Mouse (Mus musculus): ENCODE data around the gene Gpr1. TPM values are rescaled to one million over a fixed set of nuclear protein-coding genes. Genes with fewer than 3 reads are reported as not detected.

The Gpr1 gene
- polyA plus RNA-seq, 1 experiment from 2014 or later, result 0.11 TPM

GRCm38 (mm10) chr1:63249261-63249660, 34.9 kb upstream of the Gpr1 start:
- 45% methylated on average over 4 of the region's 4 CpGs for WGBS
- no peaks in the 10 kb centered on the region for H3K36me3 ChIP-seq
- ATAC-seq (ENCODE audit: insufficient number of reproducible peaks, low FRiP score), result no peak
- no peak overlapping the region for H3K27ac ChIP-seq (ENCODE audit: poor library complexity, severe bottlenecking)
- no peak overlapping the region for H3K4me3 ChIP-seq
- H3K4me2 ChIP-seq, result no peak overlapping the region
- H3K9ac ChIP-seq, result no peak overlapping the region
- peaks cover 58% of the 10 kb centered on the region for H3K27me3 ChIP-seq (replicated peaks)
- no peaks in the 10 kb centered on the region for H3K9me3 ChIP-seq (replicated peaks)
- H3K4me1 ChIP-seq (replicated peaks), result 0 out of 2 replicates have a peak, but pooled peaks cover 6% of the 10 kb centered on the region

GRCm38 (mm10) chr1:63248360-63248851, 34.1 kb upstream of the Gpr1 start:
- 3% methylated on average over 44 of the region's 44 CpGs for WGBS

GRCm38 (mm10) chr1:63247831-63248359, 33.6 kb upstream of the Gpr1 start:
- ATAC-seq (ENCODE audit: insufficient number of reproducible peaks, low FRiP score), result no peak
- H3K9ac ChIP-seq, result peak overlapping the region; percentile 39; the same call in 1 of the 2 replicates
- 1% methylated on average over 18 of the region's 18 CpGs for WGBS

More at GRCm38 (mm10) chr1:63248360-63248851, 34.1 kb upstream of the Gpr1 start:
- H3K27me3 ChIP-seq (replicated peaks), result peaks cover 53% of the 10 kb centered on the region
- no peaks in the 10 kb centered on the region for H3K36me3 ChIP-seq
- peak overlapping the region; percentile 39; the same call in 1 of the 2 replicates for H3K9ac ChIP-seq
- no peak overlapping the region for H3K27ac ChIP-seq (ENCODE audit: poor library complexity, severe bottlenecking)
- H3K9me3 ChIP-seq (replicated peaks), result no peaks in the 10 kb centered on the region
- peak overlapping the region; percentile 39 for H3K4me3 ChIP-seq
- 0 out of 2 replicates have a peak, but pooled peaks cover 6% of the 10 kb centered on the region for H3K4me1 ChIP-seq (replicated peaks)
- peak overlapping the region; percentile 71 for H3K4me2 ChIP-seq
- no peak for ATAC-seq (ENCODE audit: insufficient number of reproducible peaks, low FRiP score)

GRCm38 (mm10) chr1:63246862-63247521, 32.6 kb upstream of the Gpr1 start:
- peaks cover 39% of the 10 kb centered on the region for H3K27me3 ChIP-seq (replicated peaks)
- H3K4me3 ChIP-seq, result peak overlapping the region; percentile 36
- WGBS, result 5% methylated on average over 16 of the region's 16 CpGs
- H3K9me3 ChIP-seq (replicated peaks), result no peaks in the 10 kb centered on the region
- H3K4me2 ChIP-seq, result peak overlapping the region; percentile 62
- ATAC-seq (ENCODE audit: insufficient number of reproducible peaks, low FRiP score), result no peak
- peak overlapping the region; percentile 56 for H3K9ac ChIP-seq
- 0 out of 2 replicates have a peak, but pooled peaks cover 6% of the 10 kb centered on the region for H3K4me1 ChIP-seq (replicated peaks)
- no peaks in the 10 kb centered on the region for H3K36me3 ChIP-seq
- H3K27ac ChIP-seq (ENCODE audit: poor library complexity, severe bottlenecking), result no peak overlapping the region

More at GRCm38 (mm10) chr1:63247831-63248359, 33.6 kb upstream of the Gpr1 start:
- Histone ChIP-seq H3K27me3 (replicated peaks) (peaks cover 48% of the 10 kb centered on the region), H3K36me3 (no peaks in the 10 kb centered on the region), H3K4me3 (peak overlapping the region; percentile 39), H3K4me2 (peak overlapping the region; percentile 71), H3K4me1 (replicated peaks) (0 out of 2 replicates have a peak, but pooled peaks cover 6% of the 10 kb centered on the region), H3K9me3 (replicated peaks) (no peaks in the 10 kb centered on the region), H3K27ac (ENCODE audit: poor library complexity, severe bottlenecking) (no peak overlapping the region)

- Histone ChIP-seq H3K4me1 (replicated peaks) (0 out of 2 replicates have a peak, but pooled peaks cover 6% of the 10 kb centered on the region), H3K27me3 (replicated peaks) (peaks cover 14% of the 10 kb centered on the region), H3K27ac (ENCODE audit: poor library complexity, severe bottlenecking) (no peak overlapping the region), H3K4me2 (no peak overlapping the region), H3K9ac (no peak overlapping the region), H3K36me3 (no peaks in the 10 kb centered on the region), H3K9me3 (replicated peaks) (no peaks in the 10 kb centered on the region), H3K4me3 (no peak overlapping the region)
- no peak for ATAC-seq (ENCODE audit: insufficient number of reproducible peaks, low FRiP score)
- 48% methylated on average over 4 of the region's 4 CpGs for WGBS
Measured at GRCm38 (mm10) chr1:63243854-63244253, 29.5 kb upstream of the Gpr1 start.

- no peaks in the 10 kb centered on the region for H3K36me3 ChIP-seq
- no peak overlapping the region for H3K4me2 ChIP-seq
- no peaks in the 10 kb centered on the region for H3K9me3 ChIP-seq (replicated peaks)
- WGBS, result 66% methylated on average over 8 of the region's 8 CpGs
- H3K9ac ChIP-seq, result no peak overlapping the region
- H3K4me3 ChIP-seq, result no peak overlapping the region
- no peak overlapping the region for H3K27ac ChIP-seq (ENCODE audit: poor library complexity, severe bottlenecking)
- ATAC-seq (ENCODE audit: insufficient number of reproducible peaks, low FRiP score), result no peak
- H3K27me3 ChIP-seq (replicated peaks), result peaks cover 4% of the 10 kb centered on the region; the same call in 1 of the 2 replicates
- 0 out of 2 replicates have a peak, but pooled peaks cover 4% of the 10 kb centered on the region for H3K4me1 ChIP-seq (replicated peaks)
Measured at GRCm38 (mm10) chr1:63239751-63240150, 25.4 kb upstream of the Gpr1 start.

GRCm38 (mm10) chr1:63239305-63239704, 25.0 kb upstream of the Gpr1 start:
- 0 out of 2 replicates have a peak, but pooled peaks cover 4% of the 10 kb centered on the region for H3K4me1 ChIP-seq (replicated peaks)
- 53% methylated on average over 4 of the region's 4 CpGs for WGBS
- H3K27ac ChIP-seq (ENCODE audit: poor library complexity, severe bottlenecking), result no peak overlapping the region

GRCm38 (mm10) chr1:63237371-63237770, 23.0 kb upstream of the Gpr1 start:
- Histone ChIP-seq H3K36me3 (no peaks in the 10 kb centered on the region), H3K4me1 (replicated peaks) (0 out of 2 replicates have a peak, but pooled peaks cover 4% of the 10 kb centered on the region), H3K4me2 (no peak overlapping the region), H3K27ac (ENCODE audit: poor library complexity, severe bottlenecking) (no peak overlapping the region), H3K4me3 (no peak overlapping the region), H3K27me3 (replicated peaks) (0 out of 2 replicates have a peak, but pooled peaks cover 4% of the 10 kb centered on the region), H3K9me3 (replicated peaks) (no peaks in the 10 kb centered on the region), H3K9ac (no peak overlapping the region)
- ATAC-seq (ENCODE audit: insufficient number of reproducible peaks, low FRiP score), result no peak
- WGBS, result 16% methylated on average over 5 of the region's 5 CpGs

More at GRCm38 (mm10) chr1:63239305-63239704, 25.0 kb upstream of the Gpr1 start:
- no peak for ATAC-seq (ENCODE audit: insufficient number of reproducible peaks, low FRiP score)
- Histone ChIP-seq H3K4me3 (no peak overlapping the region), H3K9ac (no peak overlapping the region), H3K36me3 (no peaks in the 10 kb centered on the region), H3K9me3 (replicated peaks) (no peaks in the 10 kb centered on the region), H3K4me2 (no peak overlapping the region), H3K27me3 (replicated peaks) (peaks cover 4% of the 10 kb centered on the region; the same call in 1 of the 2 replicates)

- ATAC-seq (ENCODE audit: insufficient number of reproducible peaks, low FRiP score), result no peak
- no peak overlapping the region for H3K9ac ChIP-seq
- WGBS, result 75% methylated on average over 5 of the region's 5 CpGs
- no peak overlapping the region for H3K4me3 ChIP-seq
- H3K9me3 ChIP-seq (replicated peaks), result no peaks in the 10 kb centered on the region
- peaks cover 9% of the 10 kb centered on the region for H3K4me1 ChIP-seq (replicated peaks)
- H3K4me2 ChIP-seq, result no peak overlapping the region
- no peaks in the 10 kb centered on the region for H3K27me3 ChIP-seq (replicated peaks)
- H3K36me3 ChIP-seq, result no peaks in the 10 kb centered on the region
- H3K27ac ChIP-seq (ENCODE audit: poor library complexity, severe bottlenecking), result no peak overlapping the region
Measured at GRCm38 (mm10) chr1:63227241-63227640, 12.9 kb upstream of the Gpr1 start.

GRCm38 (mm10) chr1:63225890-63226289, 11.5 kb upstream of the Gpr1 start:
- WGBS, result 8% methylated on average over 7 of the region's 7 CpGs

GRCm38 (mm10) chr1:63225009-63225408, 10.7 kb upstream of the Gpr1 start:
- 29% methylated on average over 4 of the region's 4 CpGs for WGBS

More at GRCm38 (mm10) chr1:63225890-63226289, 11.5 kb upstream of the Gpr1 start:
- Histone ChIP-seq H3K4me1 (replicated peaks) (peaks cover 9% of the 10 kb centered on the region), H3K9ac (no peak overlapping the region), H3K4me3 (no peak overlapping the region), H3K27ac (ENCODE audit: poor library complexity, severe bottlenecking) (no peak overlapping the region), H3K9me3 (replicated peaks) (no peaks in the 10 kb centered on the region), H3K27me3 (replicated peaks) (no peaks in the 10 kb centered on the region), H3K36me3 (no peaks in the 10 kb centered on the region), H3K4me2 (peak overlapping the region; percentile 48)
- peak; percentile 69; the same call in 1 of the 2 replicates for ATAC-seq (ENCODE audit: insufficient number of reproducible peaks, low FRiP score)

More at GRCm38 (mm10) chr1:63225009-63225408, 10.7 kb upstream of the Gpr1 start:
- no peaks in the 10 kb centered on the region for H3K27me3 ChIP-seq (replicated peaks)
- H3K4me1 ChIP-seq (replicated peaks), result peaks cover 9% of the 10 kb centered on the region
- H3K27ac ChIP-seq (ENCODE audit: poor library complexity, severe bottlenecking), result no peak overlapping the region
- no peaks in the 10 kb centered on the region for H3K36me3 ChIP-seq
- H3K4me2 ChIP-seq, result no peak overlapping the region
- no peak overlapping the region for H3K4me3 ChIP-seq
- H3K9ac ChIP-seq, result no peak overlapping the region
- ATAC-seq (ENCODE audit: insufficient number of reproducible peaks, low FRiP score), result no peak
- H3K9me3 ChIP-seq (replicated peaks), result no peaks in the 10 kb centered on the region

Data from heart, embryonic 12.5 days (tissue).